Mouse (Mus musculus) intestine, postnatal 0 days (tissue): ENCODE results near the gene Prune1. TPM values are rescaled to one million over a fixed set of nuclear protein-coding genes. Genes with fewer than 3 reads are reported as not detected.
A peak's percentile ranks its signal among the peaks of the same experiment; 100 is the strongest.

ENCODE experiments used
- ATAC-seq: fragments of 200-750 bp; cut with Nextera tagmentation; 2 replicates; pipeline ENCODE4 v1.8.0; 2017; ENCODE audit warnings: mild to moderate bottlenecking, moderate TSS enrichment, moderate library complexity
- H3K27ac ChIP-seq: fragments of 300-500 bp; sonication (generic); 2 replicates; pipeline ENCODE4 v1.5.1; 2014; ENCODE audit warnings: mild to moderate bottlenecking, low read depth, low read length, moderate library complexity
- H3K27me3 ChIP-seq: fragments of 300-500 bp; sonication (generic); replicated peaks from 2 replicates; pipeline ENCODE4 v1.6.1; 2014; ENCODE audit warnings: low read length, mixed read lengths; ENCODE audit not compliant: control insufficient read depth, insufficient read depth
- H3K36me3 ChIP-seq: fragments of 300-500 bp; sonication (generic); 2 replicates; pipeline ENCODE4 v1.6.1; 2014; ENCODE audit warnings: mild to moderate bottlenecking, moderate library complexity; ENCODE audit not compliant: control insufficient read depth, insufficient read depth
- H3K4me1 ChIP-seq: fragments of 300-500 bp; sonication (generic); replicated peaks from 2 replicates; pipeline ENCODE4 v1.6.1; 2014; ENCODE audit warnings: antibody characterized with exemption, low read length, mixed read lengths; ENCODE audit not compliant: control insufficient read depth, insufficient read depth
- H3K4me2 ChIP-seq: fragments of 300-500 bp; sonication (generic); replicated peaks from 2 replicates; pipeline ENCODE4 v1.6.1; 2014; ENCODE audit warnings: low read depth, mild to moderate bottlenecking, moderate library complexity
- H3K4me3 ChIP-seq: fragments of 300-500 bp; sonication (generic); 2 replicates; pipeline ENCODE4 v1.5.1; 2014; ENCODE audit warnings: low read depth, low read length
- H3K9ac ChIP-seq: fragments of 300-500 bp; sonication (generic); 2 replicates; pipeline ENCODE4 v1.6.1; 2014; ENCODE audit warnings: mild to moderate bottlenecking, low read depth, low read length
- H3K9me3 ChIP-seq: fragments of 300-500 bp; sonication (generic); 2 replicates; pipeline ENCODE4 v1.6.1; 2016; ENCODE audit warnings: mixed run types; ENCODE audit not compliant: control insufficient read depth
- CTCF ChIP-seq: sonication (generic); IDR thresholded peaks from 2 replicates; pipeline ENCODE4 v1.5.1; 2016; ENCODE audit warnings: low read depth, mild to moderate bottlenecking, control low read depth, antibody characterized with exemption, moderate library complexity
- WGBS: fragments of 180-500 bp; shearing (Covaris S2); extraction: QIAGEN DNeasy Blood & Tissue Kit; methylation state at CpG from one replicate; pipeline ENCODE4 v1.1.7; 2014; 5-methylcytosine and 5-hydroxymethylcytosine counted together
- polyA plus RNA-seq: library from polyadenylated mRNA; unstranded; fragments of >200 nt; fragmentation: Nextera tagmentation; extraction: Ambion mirVana; gene quantifications from 2 replicates; pipeline ENCODE4 v1.2.1, GENCODE M21; 2015

Prune1 gene
- polyA plus RNA-seq, 1 experiment from 2014 or later = 9.2 TPM

- peak overlapping the region; percentile 11; the same call in 1 of the 2 replicates for H3K27ac ChIP-seq
- no peaks in the 10 kb centered on the region for H3K9me3 ChIP-seq
- no peaks in the 10 kb centered on the region for H3K4me1 ChIP-seq
- H3K9ac ChIP-seq = no peak overlapping the region
- ATAC-seq = no peak
- H3K4me3 ChIP-seq = no peak overlapping the region
- no peaks in the 10 kb centered on the region for H3K27me3 ChIP-seq
- 61% methylated on average over 1 of the region's 1 CpGs for WGBS
- H3K4me2 ChIP-seq = no peak overlapping the region
- H3K36me3 ChIP-seq = no peaks in the 10 kb centered on the region
- TF ChIP-seq CTCF = peak; percentile 17; the same call in 1 of the 2 replicates
Measured at GRCm38 (mm10) chr3:95277149-95277551, 4.7 kb downstream of the Prune1 start.

GRCm38 (mm10) chr3:95276428-95276934 is 5.4 kb downstream of the Prune1 start:
- no peak overlapping the region for H3K4me2 ChIP-seq
- H3K4me3 ChIP-seq = no peak overlapping the region
- WGBS = 75% methylated on average over 5 of the region's 5 CpGs
- no peaks in the 10 kb centered on the region for H3K4me1 ChIP-seq
- no peaks in the 10 kb centered on the region for H3K27me3 ChIP-seq
- no peak overlapping the region for H3K9ac ChIP-seq
- no peak for TF ChIP-seq CTCF
- no peak overlapping the region; the same call in 1 of the 2 replicates for H3K27ac ChIP-seq
- no peak for ATAC-seq
- no peaks in the 10 kb centered on the region for H3K9me3 ChIP-seq
- no peaks in the 10 kb centered on the region for H3K36me3 ChIP-seq

- no peaks in the 10 kb centered on the region for H3K9me3 ChIP-seq
- ATAC-seq = no peak
- 75% methylated on average over 6 of the region's 6 CpGs for WGBS
- H3K27me3 ChIP-seq = no peaks in the 10 kb centered on the region
- H3K9ac ChIP-seq = no peak overlapping the region
- H3K27ac ChIP-seq = no peak overlapping the region
- no peaks in the 10 kb centered on the region for H3K4me1 ChIP-seq
- H3K4me2 ChIP-seq = no peak overlapping the region
- no peak overlapping the region for H3K4me3 ChIP-seq
- no peaks in the 10 kb centered on the region for H3K36me3 ChIP-seq
- no peak for TF ChIP-seq CTCF
Measured at GRCm38 (mm10) chr3:95275161-95275560, 6.7 kb downstream of the Prune1 start.

- Histone ChIP-seq H3K9me3 (no peaks in the 10 kb centered on the region), H3K9ac (no peak overlapping the region), H3K27ac (no peak overlapping the region), H3K4me2 (no peak overlapping the region), H3K4me3 (no peak overlapping the region), H3K4me1 (no peaks in the 10 kb centered on the region), H3K27me3 (no peaks in the 10 kb centered on the region), H3K36me3 (peaks cover 4% of the 10 kb centered on the region; the same call in 1 of the 2 replicates)
- ATAC-seq = no peak
- TF ChIP-seq CTCF = peak; percentile 39
- WGBS = 96% methylated on average over 4 of the region's 4 CpGs
Measured at GRCm38 (mm10) chr3:95274453-95274852, 7.4 kb downstream of the Prune1 start.

- 89% methylated on average over 5 of the region's 5 CpGs for WGBS
- Histone ChIP-seq H3K9me3 (no peaks in the 10 kb centered on the region), H3K36me3 (peaks cover 4% of the 10 kb centered on the region; the same call in 1 of the 2 replicates), H3K27ac (no peak overlapping the region), H3K4me1 (no peaks in the 10 kb centered on the region), H3K9ac (no peak overlapping the region), H3K4me3 (no peak overlapping the region), H3K4me2 (no peak overlapping the region), H3K27me3 (no peaks in the 10 kb centered on the region)
- no peak for ATAC-seq
- TF ChIP-seq CTCF = no peak
Measured at GRCm38 (mm10) chr3:95273471-95273870, 8.4 kb downstream of the Prune1 start.

GRCm38 (mm10) chr3:95270766-95271364 is 11.0 kb downstream of the Prune1 start:
- Histone ChIP-seq H3K27me3 (no peaks in the 10 kb centered on the region), H3K27ac (no peak overlapping the region), H3K4me1 (no peaks in the 10 kb centered on the region), H3K36me3 (peaks cover 13% of the 10 kb centered on the region; the same call in 1 of the 2 replicates), H3K4me2 (no peak overlapping the region), H3K9me3 (no peaks in the 10 kb centered on the region), H3K4me3 (no peak overlapping the region), H3K9ac (no peak overlapping the region)
- ATAC-seq = no peak
- WGBS = 75% methylated on average over 12 of the region's 12 CpGs
- no peak for TF ChIP-seq CTCF
